ENCODE assay signal across 14 mouse cellular contexts in the genomic region with DNA sequence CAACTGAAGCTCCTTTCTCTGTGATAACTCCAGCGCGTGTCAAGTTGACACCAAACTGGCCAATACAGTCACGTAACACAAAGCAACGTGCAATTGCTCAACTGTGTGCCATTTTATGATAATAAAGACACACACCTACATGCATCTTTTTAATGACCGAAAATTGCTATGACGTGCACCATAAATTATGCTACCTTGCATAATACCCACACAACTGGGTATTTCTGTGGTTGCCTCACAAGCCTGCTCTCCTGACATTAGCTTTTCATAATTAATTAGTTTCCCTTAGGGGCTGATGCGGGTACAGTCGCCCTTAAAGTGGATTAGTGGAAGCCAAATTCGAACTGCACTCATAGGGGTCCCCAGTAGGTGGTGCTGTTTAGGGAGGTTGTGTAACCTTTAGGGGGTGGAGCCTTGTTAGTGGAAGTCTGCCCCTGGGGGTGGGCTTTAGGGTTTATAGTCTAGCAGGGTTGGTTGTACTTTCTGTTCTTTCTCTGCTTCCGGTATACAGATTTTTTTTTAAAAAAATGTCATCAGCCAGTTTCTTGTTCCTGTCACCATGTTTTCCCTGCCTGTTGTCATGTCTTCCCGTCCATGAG. TPM values are rescaled to one million over a fixed set of nuclear protein-coding genes. Genes with fewer than 3 reads are reported as not detected.
DNase-seq lines count a peak whose midpoint lies in the region; ATAC-seq lines count a peak whose summit lies in the region.
"Had no signal": no experiment of that assay in that cellular context is flagged by ENCODE, and none has a peak within 500 bp of the region (broad histone marks: within the 10 kb centered on the region; RNA-seq: fewer than 3 reads in every experiment).

No protein-coding gene starts in this region.

- ATAC-seq in activated CD4-positive, CD25-positive, alpha-beta regulatory T cell, adult 4 months: no peak
- ATAC-seq in monocyte, adult 5-6 weeks (replicated peaks; ENCODE audit: insufficient number of reproducible peaks, low FRiP score, low TSS enrichment, poor library complexity, severe bottlenecking): no peak

- DNase-seq in kidney, postnatal 10 days: peak; percentile 13
- DNase-seq in kidney, adult 18-20 months: no peak
- peak; percentile 7 for DNase-seq in thymus, postnatal 25 days
- DNase-seq in thymus, adult 18-20 months: no peak
- DNase-seq in embryo, embryonic 9.5 days (ENCODE audit: extremely low spot score): peak; percentile 22
- DNase-seq: cerebellum, adult 18-20 months; liver had no signal

RNA-seq across cellular contexts. Expression of a gene that starts 30.2 kb away (rescaled TPM):
- under 1 TPM in 1 of 2 experiments, not detected in 1; 0.13 TPM for polyA plus RNA-seq in activated CD4-positive, CD25-positive, alpha-beta regulatory T cell, adult 4 months (2017; shearing (Covaris generic))
- total RNA-seq in monocyte, adult 5-6 weeks (2017): not detected in 3 replicates
- polyA plus RNA-seq: forebrain, embryonic 10.5 days; heart, embryonic 14.5 days; large intestine, adult 2 months; myocyte; small intestine, adult 2 months had no signal

Comparison
In these comparisons a context has a peak if more than half of its experiments do, and no peak if none do; other contexts are left out.
1. DNase-seq: peak in kidney, postnatal 10 days (single experiment), thymus, postnatal 25 days (single experiment) and embryo, embryonic 9.5 days (single experiment); none in kidney, adult 18-20 months (single experiment) and thymus, adult 18-20 months (0 of 2).